Mouse (Mus musculus): ENCODE measurements at regions not wholly inside any gene's neighbourhood (a gene's known extent, or its start where the extent isn't known, plus 50 kb on each side); places are given as distances from the start of the nearest gene placed in this dataset.

- no peak for DNase-seq (ENCODE audit: inconsistent ontology term)
These were observed 117.1 kb upstream of the Rpl38 start for GRCm38 (mm10) chr11:114551262-114551661.

- no peak for DNase-seq (ENCODE audit: inconsistent ontology term)
These were observed 119.7 kb upstream of the Rpl38 start for GRCm38 (mm10) chr11:114548658-114549057.

GRCm38 (mm10) chr11:114544212-114544611, 124.1 kb upstream of the Rpl38 start:
- no peak for DNase-seq (ENCODE audit: inconsistent ontology term)

- no peak for DNase-seq (ENCODE audit: inconsistent ontology term)
These were observed 126.2 kb upstream of the Rpl38 start for GRCm38 (mm10) chr11:114542167-114542566.

GRCm38 (mm10) chr11:114540503-114540902, 127.8 kb upstream of the Rpl38 start:
- DNase-seq (ENCODE audit: inconsistent ontology term), result no peak

- no peak for DNase-seq (ENCODE audit: inconsistent ontology term)
These were observed 131.5 kb upstream of the Rpl38 start for GRCm38 (mm10) chr11:114536616-114537493.

- DNase-seq (ENCODE audit: inconsistent ontology term), result no peak
These were observed 132.4 kb upstream of the Rpl38 start for GRCm38 (mm10) chr11:114535900-114536299.

GRCm38 (mm10) chr11:114534436-114534835, 133.9 kb upstream of the Rpl38 start:
- no peak for DNase-seq (ENCODE audit: inconsistent ontology term)

GRCm38 (mm10) chr11:114531241-114531765, 137.0 kb upstream of the Rpl38 start:
- DNase-seq (ENCODE audit: inconsistent ontology term), result no peak

- DNase-seq (ENCODE audit: inconsistent ontology term), result no peak
These were observed 139.2 kb upstream of the Rpl38 start for GRCm38 (mm10) chr11:114528937-114529772.

- peak; percentile 83 for DNase-seq (ENCODE audit: inconsistent ontology term)
These were observed 144.7 kb upstream of the Rpl38 start for GRCm38 (mm10) chr11:114523444-114524238.

- no peak for DNase-seq (ENCODE audit: inconsistent ontology term)
These were observed 153.0 kb upstream of the Rpl38 start for GRCm38 (mm10) chr11:114515278-114515677.

GRCm38 (mm10) chr11:114514126-114514525, 154.2 kb upstream of the Rpl38 start:
- DNase-seq (ENCODE audit: inconsistent ontology term), result no peak

GRCm38 (mm10) chr11:114513446-114513845, 154.9 kb upstream of the Rpl38 start:
- DNase-seq (ENCODE audit: inconsistent ontology term), result no peak

- no peak for DNase-seq (ENCODE audit: inconsistent ontology term)
These were observed 156.3 kb upstream of the Rpl38 start for GRCm38 (mm10) chr11:114511994-114512393.

GRCm38 (mm10) chr11:114502562-114502961, 165.8 kb upstream of the Rpl38 start:
- DNase-seq (ENCODE audit: inconsistent ontology term), result no peak

GRCm38 (mm10) chr11:114501869-114502540, 166.3 kb upstream of the Rpl38 start:
- peak; percentile 74 for DNase-seq (ENCODE audit: inconsistent ontology term)

GRCm38 (mm10) chr11:114500416-114500815, 167.9 kb upstream of the Rpl38 start:
- DNase-seq (ENCODE audit: inconsistent ontology term), result no peak

- no peak for DNase-seq (ENCODE audit: inconsistent ontology term)
These were observed 168.7 kb upstream of the Rpl38 start for GRCm38 (mm10) chr11:114499665-114500064.

- DNase-seq (ENCODE audit: inconsistent ontology term), result peak; percentile 13
These were observed 172.8 kb upstream of the Rpl38 start for GRCm38 (mm10) chr11:114495520-114495921.

GRCm38 (mm10) chr11:114486455-114486854, 181.9 kb upstream of the Rpl38 start:
- DNase-seq (ENCODE audit: inconsistent ontology term), result no peak

Measured in Muller cell, postnatal 12 days (primary cell).